Mouse (Mus musculus) neural tube, embryonic 12.5 days (tissue): ENCODE measurements around the gene Zbtb8a. TPM values are rescaled to one million over a fixed set of nuclear protein-coding genes. Genes with fewer than 3 reads are reported as not detected.
"Not testable (repeated sequence)": the region's sequence is repeated elsewhere in the genome, so short reads cannot be mapped to it uniquely, and the experiment has no call there.

Experiments
- ATAC-seq: fragments of 200-750 bp; cut with Nextera tagmentation; 2 replicates; pipeline ENCODE4 v1.8.0; 2017; ENCODE audit warnings: low read depth, mild to moderate bottlenecking, moderate TSS enrichment, moderate library complexity; ENCODE audit not compliant: low FRiP score
- H3K27ac ChIP-seq: fragments of 300-500 bp; sonication (generic); 2 replicates; pipeline ENCODE4 v1.5.1; 2016
- H3K27me3 ChIP-seq: fragments of 300-500 bp; sonication (generic); replicated peaks from 2 replicates; pipeline ENCODE4 v1.6.1; 2016; ENCODE audit warnings: mild to moderate bottlenecking
- H3K36me3 ChIP-seq: fragments of 300-500 bp; sonication (generic); 2 replicates; pipeline ENCODE4 v1.6.1; 2016; ENCODE audit warnings: mild to moderate bottlenecking
- H3K4me1 ChIP-seq: fragments of 300-500 bp; sonication (generic); 2 replicates; pipeline ENCODE4 v1.6.1; 2016
- H3K4me2 ChIP-seq: fragments of 300-500 bp; sonication (generic); replicated peaks from 2 replicates; pipeline ENCODE4 v1.6.1; 2016; ENCODE audit warnings: mild to moderate bottlenecking
- H3K4me3 ChIP-seq: fragments of 300-500 bp; sonication (generic); 2 replicates; pipeline ENCODE4 v1.5.1; 2016
- H3K9ac ChIP-seq: fragments of 300-500 bp; sonication (generic); 2 replicates; pipeline ENCODE4 v1.6.1; 2016; ENCODE audit warnings: mild to moderate bottlenecking
- H3K9me3 ChIP-seq: fragments of 300-500 bp; sonication (generic); 2 replicates; pipeline ENCODE4 v1.6.1; 2016; ENCODE audit warnings: mild to moderate bottlenecking
- WGBS: fragments of 180-500 bp; shearing (Covaris S2); methylation state at CpG from one replicate; pipeline ENCODE4 v1.1.7; 2016; 5-methylcytosine and 5-hydroxymethylcytosine counted together
- polyA plus RNA-seq: library from polyadenylated mRNA; unstranded; fragments of >200 nt; fragmentation: Nextera tagmentation; extraction: Ambion mirVana; gene quantifications from 2 replicates; pipeline ENCODE4 v1.2.1, GENCODE M21; 2016

Gene Zbtb8a
- polyA plus RNA-seq, 1 experiment from 2014 or later: 12.5 TPM

GRCm38 (mm10) chr4:129375000-129375399 is 2.9 kb downstream of the Zbtb8a start:
- H3K27ac ChIP-seq: no peak overlapping the region
- 0 out of 2 replicates have a peak, but pooled peaks cover 2% of the 10 kb centered on the region for H3K4me1 ChIP-seq
- H3K27me3 ChIP-seq: peaks cover 10% of the 10 kb centered on the region; the same call in 1 of the 2 replicates
- H3K9ac ChIP-seq: no peak overlapping the region
- no peak overlapping the region for H3K4me2 ChIP-seq
- H3K36me3 ChIP-seq: no peaks in the 10 kb centered on the region
- no peak overlapping the region for H3K4me3 ChIP-seq
- no peak for ATAC-seq
- WGBS: 17% methylated on average over 6 of the region's 6 CpGs
- no peaks in the 10 kb centered on the region for H3K9me3 ChIP-seq

- H3K4me3 ChIP-seq: no peak overlapping the region
- H3K9ac ChIP-seq: no peak overlapping the region
- H3K36me3 ChIP-seq: no peaks in the 10 kb centered on the region
- H3K4me1 ChIP-seq: 0 out of 2 replicates have a peak, but pooled peaks cover 2% of the 10 kb centered on the region
- WGBS: 51% methylated on average over 11 of the region's 11 CpGs
- no peak overlapping the region for H3K27ac ChIP-seq
- H3K27me3 ChIP-seq: peaks cover 6% of the 10 kb centered on the region; the same call in 1 of the 2 replicates
- H3K9me3 ChIP-seq: no peaks in the 10 kb centered on the region
- no peak for ATAC-seq
- no peak overlapping the region for H3K4me2 ChIP-seq
Observed at GRCm38 (mm10) chr4:129374219-129374755, 3.6 kb downstream of the Zbtb8a start.

- H3K9me3 ChIP-seq: no peaks in the 10 kb centered on the region
- ATAC-seq: no peak
- H3K9ac ChIP-seq: no peak overlapping the region
- no peak overlapping the region for H3K4me3 ChIP-seq
- H3K27me3 ChIP-seq: no peaks in the 10 kb centered on the region
- no peaks in the 10 kb centered on the region for H3K36me3 ChIP-seq
- H3K4me1 ChIP-seq: 0 out of 2 replicates have a peak, but pooled peaks cover 2% of the 10 kb centered on the region
- WGBS: 33% methylated on average over 8 of the region's 8 CpGs
- no peak overlapping the region for H3K4me2 ChIP-seq
- H3K27ac ChIP-seq: no peak overlapping the region
Observed at GRCm38 (mm10) chr4:129373202-129373976, 4.5 kb downstream of the Zbtb8a start.

- Histone ChIP-seq H3K27me3 (no peaks in the 10 kb centered on the region), H3K36me3 (peaks cover 8% of the 10 kb centered on the region; the same call in 1 of the 2 replicates), H3K27ac (no peak overlapping the region), H3K4me1 (no peaks in the 10 kb centered on the region), H3K9me3 (no peaks in the 10 kb centered on the region), H3K4me2 (no peak overlapping the region), H3K9ac (no peak overlapping the region), H3K4me3 (no peak overlapping the region)
- whole genome bisulfite sequencing: 92% methylated on average over 3 of the region's 3 CpGs
- ATAC-seq: no peak
Observed at GRCm38 (mm10) chr4:129371391-129371790, 6.5 kb downstream of the Zbtb8a start.

- Histone ChIP-seq H3K9ac (no peak overlapping the region), H3K9me3 (no peaks in the 10 kb centered on the region), H3K4me3 (no peak overlapping the region), H3K27me3 (no peaks in the 10 kb centered on the region), H3K36me3 (peaks cover 16% of the 10 kb centered on the region), H3K4me1 (no peaks in the 10 kb centered on the region), H3K4me2 (no peak overlapping the region), H3K27ac (no peak overlapping the region)
- ATAC-seq: no peak
- 90% methylated on average over 5 of the region's 5 CpGs for WGBS
Observed at GRCm38 (mm10) chr4:129365224-129365623, 12.7 kb downstream of the Zbtb8a start.

GRCm38 (mm10) chr4:129364379-129364778 is 13.5 kb downstream of the Zbtb8a start:
- Histone ChIP-seq H3K27me3 (no peaks in the 10 kb centered on the region), H3K4me1 (no peaks in the 10 kb centered on the region), H3K27ac (no peak overlapping the region), H3K9ac (no peak overlapping the region), H3K4me3 (no peak overlapping the region), H3K4me2 (no peak overlapping the region), H3K36me3 (peaks cover 25% of the 10 kb centered on the region), H3K9me3 (no peaks in the 10 kb centered on the region)
- no peak for ATAC-seq
- WGBS: 91% methylated on average over 3 of the region's 3 CpGs

- Histone ChIP-seq H3K36me3 (peaks cover 26% of the 10 kb centered on the region), H3K4me3 (no peak overlapping the region), H3K9me3 (no peaks in the 10 kb centered on the region), H3K9ac (no peak overlapping the region), H3K27me3 (no peaks in the 10 kb centered on the region), H3K4me1 (no peaks in the 10 kb centered on the region), H3K27ac (no peak overlapping the region), H3K4me2 (no peak overlapping the region)
- ATAC-seq: no peak
- 93% methylated on average over 9 of the region's 9 CpGs for WGBS
Observed at GRCm38 (mm10) chr4:129363463-129363862, 14.5 kb downstream of the Zbtb8a start.

GRCm38 (mm10) chr4:129362771-129363170 is 15.1 kb downstream of the Zbtb8a start:
- Histone ChIP-seq H3K4me3 (no peak overlapping the region), H3K4me2 (no peak overlapping the region), H3K27ac (no peak overlapping the region), H3K9me3 (no peaks in the 10 kb centered on the region), H3K4me1 (no peaks in the 10 kb centered on the region), H3K36me3 (peaks cover 31% of the 10 kb centered on the region), H3K27me3 (no peaks in the 10 kb centered on the region), H3K9ac (no peak overlapping the region)
- 81% methylated on average over 5 of the region's 5 CpGs for WGBS
- ATAC-seq: no peak

GRCm38 (mm10) chr4:129362238-129362637 is 15.7 kb downstream of the Zbtb8a start:
- WGBS: 82% methylated on average over 3 of the region's 3 CpGs
- not testable (repeated sequence) for H3K4me1 ChIP-seq, H3K9me3 ChIP-seq, H3K27me3 ChIP-seq, ATAC-seq, H3K4me3 ChIP-seq, H3K4me2 ChIP-seq, H3K9ac ChIP-seq, H3K27ac ChIP-seq
- peaks cover 34% of the 10 kb centered on the region for H3K36me3 ChIP-seq

- no peak overlapping the region for H3K27ac ChIP-seq
- no peak for ATAC-seq
- no peak overlapping the region for H3K4me2 ChIP-seq
- H3K27me3 ChIP-seq: no peaks in the 10 kb centered on the region
- no peaks in the 10 kb centered on the region for H3K9me3 ChIP-seq
- no peak overlapping the region for H3K4me3 ChIP-seq
- H3K36me3 ChIP-seq: peaks cover 50% of the 10 kb centered on the region
- H3K9ac ChIP-seq: no peak overlapping the region
- no peaks in the 10 kb centered on the region for H3K4me1 ChIP-seq
- 89% methylated on average over 15 of the region's 15 CpGs for WGBS
Observed at GRCm38 (mm10) chr4:129357613-129358163, 20.2 kb downstream of the Zbtb8a start.

GRCm38 (mm10) chr4:129354236-129354635 is 23.7 kb downstream of the Zbtb8a start:
- Histone ChIP-seq H3K27me3 (no peaks in the 10 kb centered on the region), H3K27ac (no peak overlapping the region), H3K36me3 (peaks cover 48% of the 10 kb centered on the region), H3K9me3 (no peaks in the 10 kb centered on the region), H3K9ac (no peak overlapping the region), H3K4me2 (no peak overlapping the region), H3K4me1 (no peaks in the 10 kb centered on the region), H3K4me3 (no peak overlapping the region)
- WGBS: 85% methylated on average over 15 of the region's 15 CpGs
- no peak for ATAC-seq

- Histone ChIP-seq H3K4me1 (no peaks in the 10 kb centered on the region), H3K4me2 (no peak overlapping the region), H3K4me3 (no peak overlapping the region), H3K36me3 (peaks cover 45% of the 10 kb centered on the region), H3K9ac (no peak overlapping the region), H3K27ac (no peak overlapping the region), H3K9me3 (no peaks in the 10 kb centered on the region), H3K27me3 (no peaks in the 10 kb centered on the region)
- no peak for ATAC-seq
- WGBS: 91% methylated on average over 12 of the region's 12 CpGs
Observed at GRCm38 (mm10) chr4:129353176-129353575, 24.7 kb downstream of the Zbtb8a start.
